Mouse (Mus musculus) intestine, embryonic 16.5 days (tissue): Measurements from ENCODE around the gene Foxp1. TPM values are rescaled to one million over a fixed set of nuclear protein-coding genes. Genes with fewer than 3 reads are reported as not detected.
A peak's percentile ranks its signal among the peaks of the same experiment; 100 is the strongest.

Source experiments
- ATAC-seq: fragments of 200-750 bp; cut with Nextera tagmentation; 2 replicates; pipeline ENCODE4 v1.8.0; 2017; ENCODE audit warnings: moderate TSS enrichment, moderate library complexity
- H3K27ac ChIP-seq: fragments of 300-500 bp; sonication (generic); 2 replicates; pipeline ENCODE4 v1.5.1; 2014; ENCODE audit warnings: mild to moderate bottlenecking, low read length
- H3K27me3 ChIP-seq: fragments of 300-500 bp; sonication (generic); replicated peaks from 2 replicates; pipeline ENCODE4 v1.6.1; 2014; ENCODE audit warnings: low read length, control low read depth, mixed read lengths; ENCODE audit not compliant: control insufficient read depth, insufficient read depth
- H3K36me3 ChIP-seq: fragments of 300-500 bp; sonication (generic); 2 replicates; pipeline ENCODE4 v1.6.1; 2014; ENCODE audit warnings: low read length, control low read depth; ENCODE audit not compliant: control insufficient read depth, insufficient read depth
- H3K4me1 ChIP-seq: fragments of 300-500 bp; sonication (generic); 2 replicates; pipeline ENCODE4 v1.6.1; 2014; ENCODE audit warnings: low read length, control low read depth, mixed read lengths; ENCODE audit not compliant: control insufficient read depth, insufficient read depth
- H3K4me2 ChIP-seq: fragments of 300-500 bp; sonication (generic); 2 replicates; pipeline ENCODE4 v1.6.1; 2014; ENCODE audit warnings: low read depth, low read length, control low read depth
- H3K4me3 ChIP-seq: fragments of 300-500 bp; sonication (generic); 2 replicates; pipeline ENCODE4 v1.5.1; 2014; ENCODE audit warnings: mild to moderate bottlenecking, low read length
- H3K9ac ChIP-seq: fragments of 300-500 bp; sonication (generic); 2 replicates; pipeline ENCODE4 v1.6.1; 2014; ENCODE audit warnings: low read depth, low read length
- H3K9me3 ChIP-seq: fragments of 300-500 bp; sonication (generic); 2 replicates; pipeline ENCODE4 v1.6.1; 2016; ENCODE audit warnings: low read length, control low read depth; ENCODE audit not compliant: control insufficient read depth
- whole genome bisulfite sequencing: fragments of 180-500 bp; shearing (Covaris S2); extraction: QIAGEN DNeasy Blood & Tissue Kit; methylation state at CpG from one replicate; pipeline ENCODE4 v1.1.7; 2014; 5-methylcytosine and 5-hydroxymethylcytosine counted together
- polyA plus RNA-seq: library from polyadenylated mRNA; unstranded; fragments of >200 nt; fragmentation: Nextera tagmentation; extraction: Ambion mirVana; gene quantifications from 2 replicates; pipeline ENCODE4 v1.2.1, GENCODE M21; 2015

Gene Foxp1
- polyA plus RNA-seq, 1 experiment from 2014 or later = 74.8 TPM

DNA sequence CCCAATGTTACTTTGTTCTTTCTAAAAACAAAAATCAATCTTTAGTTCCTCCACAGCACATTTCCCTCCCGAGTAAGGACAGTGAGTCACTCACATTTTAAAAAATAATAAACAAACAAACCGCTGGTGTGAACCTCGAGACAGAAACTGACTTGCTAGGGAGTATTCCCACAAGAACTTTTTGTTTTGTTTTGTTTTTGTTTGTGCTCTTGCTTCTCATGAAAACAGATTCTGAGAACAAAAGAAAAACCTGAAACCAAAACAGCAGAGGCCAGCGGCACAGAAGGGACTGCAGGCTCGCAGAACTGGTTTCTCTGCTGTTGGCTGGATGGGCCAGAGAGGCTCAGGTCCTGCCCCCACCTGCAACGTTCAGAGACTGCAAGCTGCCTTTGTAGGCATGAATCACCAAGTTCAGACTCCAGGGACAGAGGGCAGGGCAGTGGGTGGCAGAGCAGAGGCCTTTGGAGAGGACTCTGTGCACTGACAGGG is 572.8 kb downstream of the Foxp1 start:
- 12% methylated on average over 6 of the region's 6 CpGs for WGBS
- H3K36me3 ChIP-seq = peaks cover 9% of the 10 kb centered on the region; the same call in 1 of the 2 replicates
- no peaks in the 10 kb centered on the region for H3K27me3 ChIP-seq
- ATAC-seq = peak; percentile 96
- H3K9ac ChIP-seq = peak overlapping the region; percentile 21; the same call in 1 of the 2 replicates
- peaks cover 31% of the 10 kb centered on the region for H3K4me1 ChIP-seq
- H3K27ac ChIP-seq = peak overlapping the region; percentile 81
- no peak overlapping the region for H3K4me3 ChIP-seq
- no peaks in the 10 kb centered on the region for H3K9me3 ChIP-seq
- peak overlapping the region; percentile 10 for H3K4me2 ChIP-seq

DNA sequence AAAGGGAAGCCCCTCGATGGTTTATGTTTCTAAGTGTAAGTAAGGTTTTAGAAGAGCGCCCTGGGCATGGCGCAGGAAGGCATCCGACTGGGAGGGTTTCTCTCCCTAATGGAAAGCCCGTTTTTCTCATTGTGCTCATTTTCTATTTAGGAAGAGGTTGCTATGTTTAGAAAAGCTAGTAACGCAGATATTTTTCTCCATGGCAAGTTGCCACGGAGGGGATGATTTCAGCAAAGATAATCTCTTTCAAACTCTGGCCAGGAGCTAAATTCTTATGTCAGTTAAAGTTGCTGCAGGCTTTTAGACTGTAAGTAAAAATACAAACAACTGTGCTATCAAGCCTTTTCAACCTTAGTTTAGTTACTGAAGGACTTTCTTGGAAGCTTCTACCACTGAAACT is 573.2 kb downstream of the Foxp1 start:
- Histone ChIP-seq H3K27me3 (no peaks in the 10 kb centered on the region), H3K9ac (no peak overlapping the region), H3K27ac (peak overlapping the region; percentile 81), H3K9me3 (no peaks in the 10 kb centered on the region), H3K4me2 (no peak overlapping the region), H3K4me3 (no peak overlapping the region), H3K4me1 (peaks cover 31% of the 10 kb centered on the region), H3K36me3 (0 out of 2 replicates have a peak, but pooled peaks cover 5% of the 10 kb centered on the region)
- 38% methylated on average over 7 of the region's 7 CpGs for WGBS
- no peak for ATAC-seq

DNA sequence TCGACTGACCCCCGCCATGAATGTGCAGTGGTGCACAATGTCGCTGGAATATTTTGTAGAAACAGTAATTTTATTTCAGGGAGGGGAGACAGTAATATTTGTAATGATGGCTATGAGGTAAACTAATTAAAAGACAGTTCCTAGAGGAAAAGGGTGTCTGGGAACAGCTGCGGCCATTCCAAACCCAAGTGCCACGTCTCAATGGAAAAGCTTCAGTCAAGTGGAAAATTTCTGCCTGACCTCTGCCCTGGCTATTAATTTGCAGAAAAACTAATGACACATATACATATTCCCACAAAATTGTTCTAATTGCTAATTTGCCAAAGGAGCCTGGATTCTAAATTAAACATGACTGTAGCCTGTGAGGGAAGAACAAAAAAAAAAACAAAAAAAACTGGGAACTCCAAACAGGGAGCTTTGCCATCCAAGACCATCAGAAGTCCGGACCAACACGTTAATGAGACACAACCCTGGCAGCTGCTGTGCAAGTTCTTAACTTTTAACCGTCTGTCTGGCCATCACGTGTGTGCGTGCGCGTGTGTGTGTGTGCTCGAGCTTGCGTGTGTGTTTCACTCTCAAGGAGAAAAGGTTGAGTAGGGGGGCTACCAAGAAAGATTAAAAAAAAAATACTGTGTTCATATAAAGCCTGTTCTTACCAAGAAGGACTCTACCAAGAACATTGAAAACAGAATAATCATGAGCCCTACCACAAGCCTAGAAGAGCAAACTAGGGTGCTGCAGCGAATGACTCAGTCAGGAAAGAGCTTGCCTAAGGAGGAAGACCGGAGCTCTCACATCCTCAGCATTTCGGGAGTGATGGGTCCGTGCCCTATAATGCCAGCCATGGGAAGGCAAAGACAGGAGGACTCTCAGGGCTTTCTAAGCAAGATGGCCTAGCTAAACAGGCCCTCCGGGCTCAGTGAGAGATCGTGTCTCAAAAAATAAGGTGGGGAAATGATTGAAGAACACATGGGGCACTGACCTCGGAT is 574.1 kb downstream of the Foxp1 start:
- peaks cover 31% of the 10 kb centered on the region for H3K4me1 ChIP-seq
- H3K4me2 ChIP-seq = no peak overlapping the region
- H3K4me3 ChIP-seq = no peak overlapping the region
- H3K27ac ChIP-seq = peak overlapping the region; percentile 71
- ATAC-seq = no peak
- WGBS = 80% methylated on average over 21 of the region's 21 CpGs
- H3K9me3 ChIP-seq = no peaks in the 10 kb centered on the region
- no peak overlapping the region for H3K9ac ChIP-seq
- no peaks in the 10 kb centered on the region for H3K36me3 ChIP-seq
- no peaks in the 10 kb centered on the region for H3K27me3 ChIP-seq

DNA sequence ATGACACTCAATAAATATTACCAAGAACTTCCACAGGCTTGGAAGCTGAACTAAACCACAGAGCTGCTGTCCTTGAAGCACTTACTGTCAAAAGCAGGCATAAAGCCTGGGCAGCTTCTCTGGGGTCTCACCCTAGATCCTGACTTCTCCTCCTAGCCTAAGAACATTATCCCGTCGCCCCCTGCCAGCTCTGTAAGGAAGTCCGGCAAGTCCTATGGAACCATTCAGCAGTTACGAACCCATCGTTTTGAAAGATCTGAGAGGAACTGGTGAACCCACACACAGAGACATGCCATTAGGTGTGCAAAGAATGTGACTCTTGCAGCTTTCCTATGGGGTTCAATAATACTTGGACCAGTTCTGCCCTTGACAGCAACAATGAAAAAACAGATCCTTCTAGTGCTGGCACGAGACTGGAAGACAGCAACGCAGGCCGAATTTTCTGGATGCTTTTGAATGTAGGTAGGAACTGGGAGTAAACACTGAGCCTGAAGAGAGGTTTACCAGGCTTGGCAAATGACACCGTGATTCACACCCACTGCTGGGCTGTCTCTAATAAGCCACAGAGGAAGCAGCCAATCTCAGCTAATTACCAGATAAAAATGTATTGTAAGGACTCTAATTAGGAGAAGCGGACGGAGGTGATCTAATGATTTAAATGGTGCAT is 574.9 kb downstream of the Foxp1 start:
- H3K4me1 ChIP-seq = peaks cover 31% of the 10 kb centered on the region
- no peaks in the 10 kb centered on the region for H3K36me3 ChIP-seq
- H3K9ac ChIP-seq = no peak overlapping the region
- H3K4me2 ChIP-seq = no peak overlapping the region
- no peak overlapping the region for H3K4me3 ChIP-seq
- H3K9me3 ChIP-seq = no peaks in the 10 kb centered on the region
- ATAC-seq = no peak
- peak overlapping the region; percentile 40 for H3K27ac ChIP-seq
- H3K27me3 ChIP-seq = no peaks in the 10 kb centered on the region
- WGBS = 69% methylated on average over 11 of the region's 11 CpGs

DNA sequence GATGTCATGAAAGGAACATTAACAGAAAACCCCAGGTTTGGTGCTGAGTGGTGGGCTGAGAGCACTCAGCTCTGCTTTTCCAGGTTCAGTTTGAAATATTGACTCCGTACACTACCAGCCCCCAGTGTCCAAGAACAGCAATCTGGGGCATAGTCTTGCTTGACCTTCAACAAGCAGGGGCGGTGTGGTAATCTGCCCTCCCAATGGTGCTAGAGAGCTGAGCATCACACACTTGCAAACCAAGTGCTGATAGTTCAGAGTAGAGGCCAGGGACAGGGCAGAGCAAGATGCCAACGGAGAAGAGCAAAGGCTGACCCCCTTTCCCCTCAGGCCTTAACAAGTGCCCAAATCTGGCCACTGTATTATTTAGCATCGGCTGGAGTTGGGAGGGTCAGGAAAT is 575.8 kb downstream of the Foxp1 start:
- Histone ChIP-seq H3K9ac (no peak overlapping the region), H3K36me3 (no peaks in the 10 kb centered on the region), H3K27me3 (no peaks in the 10 kb centered on the region), H3K4me2 (no peak overlapping the region), H3K4me1 (peaks cover 31% of the 10 kb centered on the region), H3K4me3 (no peak overlapping the region), H3K9me3 (no peaks in the 10 kb centered on the region), H3K27ac (no peak overlapping the region)
- ATAC-seq = no peak
- 93% methylated on average over 4 of the region's 4 CpGs for WGBS

DNA sequence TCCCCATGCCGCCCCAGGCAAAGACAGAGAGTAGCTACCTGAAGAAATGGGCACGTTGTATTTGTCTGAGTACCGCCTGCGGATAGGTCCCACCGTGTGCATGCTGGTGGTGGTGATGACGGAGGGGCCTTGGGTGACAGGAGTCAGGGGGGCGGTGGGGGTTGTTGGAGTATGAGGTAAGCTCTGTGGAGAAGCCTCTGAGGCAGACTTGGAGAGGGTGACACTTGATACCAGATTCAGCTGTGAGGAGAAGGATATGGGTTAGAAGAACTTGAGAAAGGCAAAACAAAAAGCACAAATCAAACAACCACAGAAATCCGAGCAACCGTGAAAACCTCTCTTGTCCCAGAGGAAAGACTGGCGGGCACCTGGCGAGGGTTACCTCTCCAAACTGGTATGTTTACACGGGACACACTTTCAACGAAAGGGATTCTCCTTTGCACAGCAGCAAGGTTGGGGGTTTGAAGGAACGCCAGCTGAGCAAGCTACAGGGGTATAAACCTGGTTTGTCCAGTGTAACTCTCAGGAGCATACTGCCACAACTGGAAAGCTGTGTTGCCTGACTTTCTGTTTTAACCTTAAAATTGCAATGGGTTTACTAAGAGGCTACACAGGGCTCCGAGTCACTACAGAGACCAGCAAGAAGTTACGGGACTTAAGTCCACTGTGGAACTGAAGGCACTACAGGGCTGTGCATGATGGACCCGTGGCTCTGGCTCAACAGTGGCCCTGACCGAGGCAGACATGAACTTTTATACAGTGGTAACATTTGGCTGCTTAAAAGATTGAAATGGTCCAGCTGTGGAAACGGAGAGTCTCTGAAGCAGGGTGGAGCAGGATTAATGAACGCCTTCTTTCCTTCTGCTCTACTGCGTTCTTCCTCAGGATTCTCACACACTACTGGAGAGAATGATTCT is 576.8 kb downstream of the Foxp1 start:
- Histone ChIP-seq H3K9ac (no peak overlapping the region), H3K36me3 (no peaks in the 10 kb centered on the region), H3K9me3 (no peaks in the 10 kb centered on the region), H3K4me1 (peaks cover 24% of the 10 kb centered on the region), H3K27me3 (no peaks in the 10 kb centered on the region), H3K4me2 (no peak overlapping the region), H3K27ac (no peak overlapping the region), H3K4me3 (no peak overlapping the region)
- ATAC-seq = no peak
- 78% methylated on average over 21 of the region's 21 CpGs for WGBS

DNA sequence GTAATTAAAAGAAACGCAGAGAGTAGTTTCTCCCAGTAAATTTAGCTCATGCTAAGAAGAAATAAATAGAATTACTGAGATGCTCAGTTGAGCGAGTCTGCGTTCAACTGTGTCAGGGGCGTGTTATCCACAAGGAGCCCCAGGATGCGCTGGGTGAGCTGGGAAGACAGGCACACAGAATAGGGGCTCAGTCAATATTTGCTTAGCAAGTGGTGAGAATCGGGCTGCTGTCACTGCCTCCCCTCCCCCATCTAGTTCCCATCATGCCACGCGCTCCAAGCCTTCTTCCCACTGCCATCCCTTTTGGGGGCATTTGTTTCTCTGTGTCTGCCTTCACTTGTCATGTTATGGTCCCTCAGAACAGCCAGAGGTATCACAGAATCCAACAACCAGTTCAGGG is 584.2 kb downstream of the Foxp1 start:
- H3K9ac ChIP-seq = no peak overlapping the region
- no peak overlapping the region for H3K4me3 ChIP-seq
- WGBS = 64% methylated on average over 8 of the region's 8 CpGs
- no peak overlapping the region for H3K27ac ChIP-seq
- H3K36me3 ChIP-seq = peaks cover 15% of the 10 kb centered on the region
- H3K27me3 ChIP-seq = no peaks in the 10 kb centered on the region
- H3K4me1 ChIP-seq = no peaks in the 10 kb centered on the region
- no peaks in the 10 kb centered on the region for H3K9me3 ChIP-seq
- ATAC-seq = no peak
- no peak overlapping the region for H3K4me2 ChIP-seq

DNA sequence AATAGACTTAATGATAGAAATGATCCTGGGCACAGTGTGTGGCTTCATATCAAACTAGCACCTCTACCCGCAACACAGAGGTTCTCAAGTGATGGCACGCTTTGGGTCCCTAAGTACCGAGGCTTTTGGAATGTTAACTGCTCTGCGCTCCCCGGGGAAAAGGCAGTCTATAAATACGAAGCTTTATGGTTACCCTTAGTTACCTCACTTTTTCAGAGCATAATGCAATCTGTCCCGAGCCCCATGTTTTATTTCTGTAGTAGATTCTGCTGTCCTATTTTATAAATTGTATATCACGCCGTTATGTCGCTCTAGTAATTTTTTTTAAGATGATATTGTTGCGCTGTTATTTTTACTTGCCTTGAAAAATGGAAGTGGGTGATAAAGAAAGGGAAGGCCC is 585.0 kb downstream of the Foxp1 start:
- no peak for ATAC-seq
- Histone ChIP-seq H3K9me3 (no peaks in the 10 kb centered on the region), H3K27ac (no peak overlapping the region), H3K27me3 (no peaks in the 10 kb centered on the region), H3K9ac (no peak overlapping the region), H3K4me1 (no peaks in the 10 kb centered on the region), H3K4me2 (no peak overlapping the region), H3K36me3 (peaks cover 17% of the 10 kb centered on the region), H3K4me3 (no peak overlapping the region)
- 85% methylated on average over 11 of the region's 11 CpGs for WGBS
